Mouse (Mus musculus) layer of hippocampus, postnatal 36 days (tissue): ENCODE data around the gene Fam213a. TPM values are rescaled to one million over a fixed set of nuclear protein-coding genes. Genes with fewer than 3 reads are reported as not detected.
"Not testable (repeated sequence)": the region's sequence is repeated elsewhere in the genome, so short reads cannot be mapped to it uniquely, and the experiment has no call there.

Experiments used
- DNase-seq, 2 experiments: peaks; one replicate each; pipeline ENCODE4 v3.0.0; 2022
- total RNA-seq, 2 experiments: library from RNA; stranded (reverse); gene quantifications; 2 replicates each; pipeline ENCODE4 v1.2.3; 2021

Fam213a gene
- total RNA-seq = 100 to 1,000 TPM; 150 to 165 TPM

DNA sequence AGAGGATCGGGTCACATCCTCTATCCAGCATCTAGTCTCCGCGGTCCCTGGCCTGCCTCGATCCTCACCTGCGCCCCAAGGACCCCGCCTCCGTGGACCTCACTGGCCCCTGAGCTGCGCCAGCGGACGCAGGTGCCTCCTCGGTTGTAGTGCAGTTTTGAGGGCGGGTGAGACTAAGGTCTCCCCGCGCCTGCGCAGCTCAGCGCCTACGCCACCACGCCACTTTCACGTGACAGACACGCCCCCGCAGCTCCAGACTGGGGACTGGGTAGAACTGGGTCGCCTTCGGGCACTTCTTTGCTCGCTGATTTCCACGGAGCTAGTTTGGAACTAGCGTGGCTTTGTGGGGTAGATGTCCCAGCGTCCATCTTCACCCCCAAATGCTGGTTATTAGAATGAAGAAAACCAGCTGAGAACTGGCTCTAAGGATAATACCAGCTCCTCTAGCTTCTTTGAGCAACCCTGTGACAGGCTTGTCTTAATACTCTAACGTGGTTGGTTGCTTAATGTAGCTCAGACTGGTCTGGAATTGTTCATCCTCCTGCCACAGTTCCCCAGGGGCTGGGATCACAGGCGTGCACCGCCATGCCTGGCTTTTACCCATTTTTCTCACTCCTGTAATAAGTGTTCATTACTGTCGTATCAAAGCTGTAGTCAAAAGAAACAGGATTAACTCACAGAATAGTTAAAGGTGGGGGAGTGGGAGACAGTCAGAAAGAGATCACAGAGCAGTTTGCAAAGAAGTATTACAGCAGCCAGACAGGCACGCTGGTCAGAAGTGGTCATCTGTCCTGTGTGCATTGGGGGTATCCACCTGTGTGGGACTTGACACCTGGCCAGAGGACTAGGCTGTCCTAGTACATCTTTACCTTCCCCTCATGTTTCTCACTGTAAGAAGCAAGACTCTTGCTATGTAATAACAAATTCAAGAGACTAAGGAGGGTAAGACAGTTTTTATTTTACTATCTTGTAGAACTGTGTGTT is at the start of gene Fam213a:
Gene Fam213a, minus strand, starts transcription at position 159 of the 984 bp plus-strand sequence.
- DNase-seq = peak; percentile 92 to 94

DNA sequence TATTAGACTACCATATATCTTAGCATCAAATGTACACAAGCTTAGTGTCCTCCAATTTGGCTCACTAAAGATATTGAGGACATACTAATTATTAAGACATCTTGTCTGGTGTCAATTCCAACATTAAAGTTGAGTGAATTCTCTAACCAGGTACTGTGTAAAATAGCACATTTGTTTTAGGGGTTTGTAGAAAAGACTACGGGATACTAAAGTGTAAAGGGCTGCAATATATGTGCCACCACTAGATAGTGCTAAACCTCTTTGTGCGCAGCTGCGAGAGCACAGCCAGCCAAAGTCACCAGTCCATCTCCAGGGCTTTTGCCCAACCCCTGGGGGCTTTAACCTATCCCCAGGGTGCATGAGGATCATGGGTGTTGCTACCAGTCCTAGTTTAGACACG is 39.6 kb upstream of the Fam213a start:
- not testable (repeated sequence) for DNase-seq

DNA sequence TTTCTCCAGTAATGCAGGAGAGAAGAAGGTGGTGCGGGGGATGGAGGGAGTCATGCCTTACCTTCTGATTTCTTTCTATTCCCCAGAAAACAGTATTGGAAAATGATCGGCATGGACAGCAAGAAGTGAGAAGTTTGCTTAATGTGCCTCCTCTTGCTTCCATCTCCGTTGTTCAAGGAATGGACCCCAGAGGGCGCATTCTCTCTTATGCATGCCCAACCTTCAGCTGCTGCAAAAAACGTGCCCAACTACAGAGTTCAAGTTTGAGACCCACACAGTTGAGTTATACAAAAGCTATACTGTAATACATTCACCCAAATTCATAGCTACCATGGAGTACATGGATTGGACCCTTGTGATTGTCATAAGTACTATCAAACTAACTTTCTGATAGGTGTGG is 38.9 kb upstream of the Fam213a start:
- no peak for DNase-seq

DNA sequence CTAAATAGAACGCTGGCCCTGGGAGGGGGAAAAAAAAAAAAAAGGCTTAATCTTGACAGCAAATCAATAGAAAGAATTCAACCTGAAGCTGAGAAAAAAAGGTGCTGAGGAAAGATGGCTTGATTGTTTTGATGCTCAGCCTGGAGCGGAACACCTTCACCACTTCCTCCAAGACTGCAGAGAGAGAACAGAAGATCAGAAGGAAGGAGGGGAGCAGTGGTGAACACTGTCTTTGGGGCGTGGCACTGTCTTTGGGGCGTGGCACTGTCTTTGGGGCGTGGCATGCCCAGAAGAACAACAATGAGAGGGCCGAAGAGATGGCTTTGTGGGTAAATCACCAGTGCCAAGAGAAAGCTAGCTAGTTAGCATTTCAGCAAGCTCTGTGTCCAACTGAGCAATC is 36.9 kb upstream of the Fam213a start:
- no peak for DNase-seq

DNA sequence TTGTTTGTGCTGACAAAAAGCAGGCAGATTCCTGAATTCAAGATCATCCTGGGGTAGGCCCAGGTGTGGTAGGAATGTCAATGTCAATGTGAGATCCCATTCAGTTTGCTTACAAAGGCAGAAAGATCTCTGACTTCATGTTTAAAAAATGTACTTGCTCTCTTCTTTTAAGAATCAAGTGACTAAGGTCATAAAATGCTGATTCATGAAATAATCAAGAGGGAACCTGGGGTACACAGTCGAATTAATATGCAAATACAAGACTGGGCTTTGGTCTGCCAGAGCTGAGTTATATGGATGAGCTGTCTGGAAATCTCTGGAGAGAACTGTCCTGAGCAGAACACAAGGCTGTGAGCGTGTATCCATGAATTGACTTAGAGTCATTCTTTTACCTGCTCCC is 33.8 kb upstream of the Fam213a start:
- no peak for DNase-seq

DNA sequence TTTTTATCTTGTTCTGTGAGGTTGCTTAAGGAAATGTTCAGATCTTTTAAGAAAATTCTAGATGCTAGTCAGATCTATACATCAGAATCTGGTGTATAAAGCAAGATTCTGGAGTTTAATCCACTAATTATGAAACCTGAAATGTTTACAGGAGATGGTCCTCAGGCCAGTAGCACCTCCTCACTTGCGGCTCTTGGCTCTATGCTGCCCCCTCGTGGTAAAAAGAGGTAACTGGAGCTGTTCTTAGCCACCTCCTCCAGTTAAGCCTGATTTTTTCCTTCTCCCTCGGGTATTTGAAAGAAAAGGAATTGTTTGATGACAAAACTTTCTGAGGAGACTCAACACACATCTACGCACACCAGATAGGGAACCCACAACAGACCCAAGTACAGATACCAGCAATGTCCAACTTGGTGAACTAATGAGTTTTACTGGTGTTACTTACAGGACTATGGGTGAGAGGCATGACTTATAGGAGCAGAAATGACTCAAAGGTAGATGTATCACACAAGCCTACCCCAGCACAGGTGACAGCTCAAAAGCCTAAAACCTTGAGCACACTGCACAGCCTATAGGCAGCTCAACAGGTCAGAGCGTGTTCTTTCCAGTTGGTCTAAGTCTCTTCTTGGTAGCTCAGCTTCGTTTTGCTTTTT is 21.7 kb upstream of the Fam213a start:
- peak; percentile 43 to 49 for DNase-seq

DNA sequence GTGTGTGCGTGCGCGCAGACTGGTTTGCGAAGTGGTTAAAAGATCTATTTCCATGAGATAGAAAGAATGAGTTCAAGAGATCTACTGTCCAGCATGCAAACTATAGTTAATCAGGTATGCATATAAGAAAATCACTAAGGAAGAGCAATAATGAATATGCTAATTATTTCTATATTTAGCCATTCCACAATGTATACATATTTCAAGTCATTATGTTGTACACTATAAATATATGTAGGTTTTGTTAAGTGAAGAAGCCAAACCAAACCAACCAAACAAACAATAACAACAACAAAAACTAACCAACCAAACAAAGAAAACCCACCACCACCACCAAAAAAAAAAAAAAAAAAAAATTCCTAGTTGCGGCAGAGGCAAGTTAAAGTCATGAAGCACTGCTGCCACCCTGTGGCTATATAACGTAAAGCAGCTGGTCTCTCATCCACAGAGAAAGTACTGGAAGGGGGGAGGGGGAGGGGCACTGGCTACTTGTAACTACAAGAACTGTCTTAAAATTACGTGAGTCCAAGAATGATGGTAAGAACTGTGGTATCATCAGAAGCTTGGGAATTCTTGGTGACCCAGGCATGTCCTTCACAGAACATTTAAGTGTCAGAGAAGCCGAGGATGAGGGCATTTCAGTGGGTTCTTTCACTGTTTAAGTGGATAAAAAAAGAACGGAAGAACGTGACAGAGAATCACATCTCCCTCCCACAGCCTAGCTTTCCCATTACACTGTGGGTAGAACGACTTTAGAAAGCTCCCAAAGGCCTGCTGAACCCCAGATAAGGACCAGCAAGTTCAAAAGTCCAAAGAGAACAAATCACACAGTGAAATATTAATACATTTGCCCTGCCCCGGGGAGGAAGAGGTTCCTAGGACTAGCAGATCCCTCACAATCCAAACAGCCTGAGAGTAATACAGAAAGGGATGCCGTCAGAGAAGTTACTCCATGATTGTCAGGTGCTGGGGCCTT is 19.8 kb upstream of the Fam213a start:
- peak; percentile 37 to 59 for DNase-seq

DNA sequence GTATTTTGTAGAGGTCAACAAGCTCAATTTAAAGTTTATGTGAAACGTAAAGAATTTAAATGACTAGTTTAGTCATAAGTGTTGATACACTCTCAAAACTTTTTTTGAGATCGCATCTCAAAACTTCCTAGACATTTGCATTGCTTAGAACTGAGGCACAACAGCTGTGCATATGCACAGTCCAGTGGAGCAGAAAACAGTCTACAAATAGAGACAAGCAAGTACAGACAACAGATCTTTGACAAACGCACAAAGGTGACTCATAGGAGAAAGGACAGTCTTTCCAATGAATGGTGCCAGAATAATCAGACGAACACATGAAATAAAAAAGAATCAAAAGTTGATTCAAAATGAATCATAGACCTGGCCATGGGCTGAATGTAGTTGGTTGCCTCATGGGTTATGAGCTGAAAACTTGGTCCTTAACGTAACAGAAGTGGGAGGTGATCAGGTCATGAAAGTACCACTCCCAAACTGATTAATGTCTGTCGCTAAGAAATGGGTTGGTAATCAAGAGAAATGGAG is 17.5 kb upstream of the Fam213a start:
- no peak for DNase-seq

DNA sequence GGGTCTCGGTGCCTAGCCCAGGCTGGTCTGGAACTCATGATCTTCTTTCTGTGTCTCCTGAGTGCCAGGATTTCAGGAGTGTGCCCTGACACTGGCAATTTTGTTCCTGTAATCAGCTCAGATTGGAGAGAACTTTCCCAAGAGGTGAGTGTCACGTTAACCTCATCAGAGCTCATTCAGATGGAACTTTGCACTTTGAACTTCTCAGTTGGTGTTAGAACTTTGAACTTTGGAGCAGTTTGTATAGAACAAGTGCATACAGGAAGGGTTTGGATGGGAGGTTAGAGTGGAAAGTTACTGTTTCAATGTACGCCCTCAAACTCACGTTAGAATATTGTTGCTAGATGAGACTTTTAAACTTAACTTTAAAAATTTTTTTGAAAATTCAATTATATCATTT is 15.7 kb upstream of the Fam213a start:
- no peak for DNase-seq

DNA sequence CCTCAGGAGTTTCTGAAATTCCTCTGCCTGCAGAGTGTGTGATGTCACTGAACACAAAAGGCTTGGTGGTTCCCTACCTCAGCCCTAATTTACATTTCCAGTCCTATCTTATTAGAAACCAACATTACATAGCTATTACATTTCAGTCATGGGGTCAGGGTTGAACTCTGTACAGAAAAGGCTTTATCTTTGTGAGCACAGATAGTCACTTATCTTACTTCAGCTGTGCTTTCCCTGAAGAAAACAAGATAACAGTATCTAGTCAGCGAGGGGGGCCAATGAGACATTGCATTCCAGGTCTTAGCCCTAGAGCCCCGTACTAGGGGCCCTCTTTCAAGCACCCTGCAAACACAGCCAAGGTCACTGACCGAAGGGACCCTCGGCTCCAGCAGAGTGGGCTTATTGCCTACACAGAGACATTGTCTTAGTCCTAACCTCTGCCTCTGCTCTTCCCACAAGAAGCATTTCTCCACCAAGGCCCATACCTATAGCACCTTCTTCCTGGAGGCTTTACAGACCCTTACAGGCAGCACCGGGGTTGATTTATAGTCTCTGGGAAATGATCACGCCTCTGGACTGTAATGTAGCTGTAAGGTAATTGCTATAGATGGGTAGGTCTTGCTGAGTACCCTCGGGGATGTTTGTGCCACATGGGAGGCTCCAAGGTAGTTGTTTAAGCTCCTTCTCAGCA is 12.2 kb upstream of the Fam213a start:
- DNase-seq = no peak

DNA sequence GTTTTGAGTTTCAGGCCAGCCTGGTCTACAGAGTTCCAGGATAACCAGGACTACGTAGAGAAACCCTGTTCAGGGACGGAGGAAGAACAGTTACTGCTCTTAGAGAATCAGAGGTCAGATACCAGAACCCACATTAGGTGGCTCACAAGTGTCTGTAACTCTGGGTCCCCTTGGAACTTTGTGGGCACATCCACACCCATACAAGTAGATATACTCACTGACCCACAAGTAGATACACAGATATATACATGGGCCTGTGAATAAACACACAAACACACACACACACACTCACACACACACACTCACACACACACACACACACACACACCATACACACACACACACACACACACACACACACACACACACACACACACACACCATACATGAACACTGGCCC is 11.5 kb upstream of the Fam213a start:
- DNase-seq = no peak

DNA sequence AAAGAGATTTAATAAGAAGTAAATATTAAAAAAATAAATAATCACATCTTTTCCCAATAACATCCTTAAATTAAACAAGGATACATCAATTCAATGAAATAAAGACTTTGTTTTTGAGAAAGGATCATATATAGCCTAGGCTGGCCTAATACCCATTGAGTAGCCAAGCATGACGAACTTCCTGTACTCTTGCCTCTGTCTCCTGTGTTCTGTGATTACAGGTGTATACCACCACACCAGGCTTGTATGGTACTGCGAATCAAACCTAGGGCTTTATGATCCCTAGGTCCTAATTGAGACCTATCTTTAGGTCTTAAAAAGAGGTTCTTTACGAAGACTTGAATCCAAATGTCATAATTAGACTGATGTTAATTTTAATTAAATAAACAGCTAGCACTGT is 7.7 kb upstream of the Fam213a start:
- DNase-seq = no peak

DNA sequence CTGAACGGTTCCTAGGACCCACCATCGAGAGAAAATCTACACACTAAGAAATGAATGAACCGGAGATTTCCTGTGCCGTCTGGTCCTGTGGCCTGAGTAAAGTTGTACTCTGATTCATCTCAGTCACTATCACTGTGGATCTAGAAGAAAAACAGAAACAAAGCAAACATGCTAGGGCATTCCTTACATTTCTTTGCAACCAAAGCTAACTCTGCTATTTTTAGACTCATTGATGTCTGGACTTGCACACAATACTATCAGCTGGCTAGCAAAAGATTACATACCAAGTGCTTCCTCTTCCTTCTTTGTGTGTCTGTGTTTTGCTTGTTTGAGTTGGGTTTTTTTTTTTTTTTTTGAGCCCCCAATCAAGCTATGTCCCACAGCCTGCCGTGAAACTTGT is 3.9 kb upstream of the Fam213a start:
- DNase-seq = no peak

DNA sequence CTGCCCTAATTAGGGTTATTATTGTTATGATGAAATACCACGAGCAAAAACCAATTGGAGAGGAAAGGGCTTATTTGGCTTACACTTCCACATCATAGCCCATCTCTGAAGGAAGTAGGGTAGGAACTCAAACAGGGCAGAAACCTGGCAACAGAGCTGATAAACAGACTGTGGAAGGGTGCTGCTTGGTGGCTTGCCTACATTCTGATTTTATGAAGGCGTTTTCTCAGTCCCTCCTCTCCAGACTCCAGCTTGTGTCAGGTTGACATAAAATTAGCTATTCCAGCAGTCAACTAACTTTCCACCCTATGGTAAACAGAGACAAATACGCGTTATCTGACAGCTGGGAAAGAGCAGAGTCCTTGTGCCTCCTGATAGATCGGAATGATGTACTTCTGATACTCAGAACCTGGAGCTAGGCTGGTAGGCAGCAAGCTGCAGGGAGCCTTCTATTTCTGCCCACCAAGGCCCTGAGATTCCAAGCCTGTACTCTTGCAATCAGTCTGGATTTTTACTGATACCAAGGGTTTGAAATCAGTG is 1.2 kb upstream of the Fam213a start:
- no peak for DNase-seq

DNA sequence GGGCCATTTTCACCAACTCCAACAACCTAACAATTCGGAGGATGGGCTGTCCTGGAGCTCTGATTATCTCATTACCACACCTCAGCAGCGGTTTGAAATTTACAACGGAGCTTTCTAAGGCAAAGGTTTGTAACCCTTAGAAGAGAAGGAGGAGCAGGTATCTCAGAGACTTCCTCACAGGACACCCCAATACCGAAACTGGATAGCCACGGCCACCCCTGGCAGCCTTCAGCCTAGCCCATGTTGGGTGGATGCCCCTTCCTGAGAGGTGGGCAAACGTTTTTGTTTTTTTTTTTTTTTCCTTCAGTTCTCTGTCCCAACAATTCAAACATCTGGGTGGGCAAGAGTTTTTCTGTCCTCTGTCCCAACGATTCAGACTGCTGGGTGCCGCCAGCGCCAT is 445 bp downstream of the Fam213a start:
- no peak for DNase-seq

DNA sequence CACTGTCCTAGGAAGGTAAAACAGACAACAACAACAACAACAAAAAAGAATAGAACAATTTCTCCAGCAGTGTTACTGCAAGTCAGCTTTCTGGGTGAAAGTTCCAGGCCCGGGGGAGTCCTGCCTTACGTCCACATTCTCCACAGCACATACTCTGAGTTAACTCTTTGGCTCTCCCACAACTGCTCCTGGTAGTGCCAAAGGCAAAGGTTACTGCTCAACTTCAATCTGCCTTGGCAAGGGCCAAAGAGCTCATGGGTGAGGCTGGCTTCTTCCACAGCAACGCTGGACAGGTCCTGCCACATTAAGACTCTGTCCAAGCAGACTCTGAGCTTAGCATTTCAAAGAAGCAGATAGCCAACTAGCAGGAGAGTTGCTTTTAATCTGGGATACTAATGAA is 1.7 kb downstream of the Fam213a start:
- no peak for DNase-seq

DNA sequence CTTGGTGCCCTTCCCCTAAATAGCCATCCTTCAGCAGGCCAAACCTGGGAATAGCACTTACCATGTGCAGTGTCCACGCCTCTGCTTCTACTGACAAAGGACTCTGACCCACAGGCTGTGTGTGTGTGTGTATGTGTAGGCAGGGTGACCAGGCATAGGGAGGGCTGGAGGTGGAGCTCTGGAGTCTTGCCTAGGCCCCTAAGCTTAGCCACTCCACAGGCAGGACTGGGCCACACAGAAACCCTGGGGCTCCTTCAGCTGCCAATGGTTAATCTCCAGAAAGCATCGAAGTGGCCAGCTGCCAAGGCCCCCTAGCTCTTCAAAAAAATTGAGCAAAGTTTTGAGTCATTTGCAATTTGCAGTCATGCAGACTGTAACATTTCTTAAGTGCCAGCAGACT is 5.5 kb downstream of the Fam213a start:
- no peak for DNase-seq

DNA sequence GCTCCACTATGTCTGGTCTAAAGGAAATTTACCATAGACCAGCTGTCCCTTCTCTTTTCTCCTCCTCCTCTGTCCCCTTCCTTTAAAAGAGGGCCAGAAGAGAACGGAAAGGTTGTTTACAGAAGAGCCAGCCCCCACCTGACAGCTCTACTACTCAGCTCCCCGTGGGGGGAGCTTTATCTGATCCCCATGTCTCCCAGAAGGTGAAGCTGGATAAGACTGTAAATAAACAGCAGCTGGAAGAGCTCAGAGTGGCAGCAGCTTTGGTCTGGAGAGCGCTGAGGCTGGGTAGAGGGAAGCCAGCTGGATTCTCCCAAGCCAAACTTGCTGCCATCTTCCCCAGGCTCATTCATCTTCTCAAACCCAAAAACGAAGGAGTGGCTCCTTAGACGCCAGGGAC is 5.9 kb downstream of the Fam213a start:
- DNase-seq = no peak

DNA sequence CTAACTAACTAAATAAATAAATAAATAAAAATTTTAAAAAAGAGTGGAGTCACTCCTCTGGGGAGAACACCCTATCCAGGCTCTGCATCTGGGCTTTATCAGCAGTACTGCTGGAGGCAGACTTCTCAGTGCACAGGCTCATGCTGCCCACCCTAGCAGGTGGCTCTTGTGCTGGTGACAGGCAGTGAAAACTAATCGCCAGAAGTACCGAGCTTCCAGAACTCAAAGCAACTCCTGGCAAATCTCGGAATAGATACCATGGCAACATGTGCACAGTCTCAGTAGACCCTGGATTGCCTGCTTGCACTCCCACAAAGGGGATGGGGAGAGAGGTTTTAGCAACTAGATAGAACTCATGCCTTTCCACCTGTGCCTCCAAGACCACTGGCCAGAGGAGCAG is 6.7 kb downstream of the Fam213a start:
- peak in 1 of 2 experiments; percentile 51 for DNase-seq

DNA sequence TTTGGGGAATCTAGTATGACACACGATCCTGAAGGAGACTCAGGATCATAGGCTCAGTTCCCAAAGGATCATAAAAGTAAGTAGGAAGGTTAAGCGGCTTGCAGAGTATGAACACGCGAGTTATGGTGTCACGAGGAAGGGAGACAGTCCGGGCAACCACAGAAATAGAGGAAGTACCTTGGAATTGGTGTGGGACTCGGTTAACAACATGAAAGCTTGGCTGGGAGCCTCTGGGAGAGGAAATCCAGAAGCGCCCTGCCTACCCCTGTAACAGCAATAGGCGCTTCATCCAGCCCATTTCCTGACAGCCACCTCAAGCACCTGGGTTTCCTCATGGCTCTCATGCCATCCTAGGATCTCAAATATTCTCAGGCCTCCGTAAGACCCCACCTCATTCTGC is 7.3 kb downstream of the Fam213a start:
- no peak for DNase-seq

DNA sequence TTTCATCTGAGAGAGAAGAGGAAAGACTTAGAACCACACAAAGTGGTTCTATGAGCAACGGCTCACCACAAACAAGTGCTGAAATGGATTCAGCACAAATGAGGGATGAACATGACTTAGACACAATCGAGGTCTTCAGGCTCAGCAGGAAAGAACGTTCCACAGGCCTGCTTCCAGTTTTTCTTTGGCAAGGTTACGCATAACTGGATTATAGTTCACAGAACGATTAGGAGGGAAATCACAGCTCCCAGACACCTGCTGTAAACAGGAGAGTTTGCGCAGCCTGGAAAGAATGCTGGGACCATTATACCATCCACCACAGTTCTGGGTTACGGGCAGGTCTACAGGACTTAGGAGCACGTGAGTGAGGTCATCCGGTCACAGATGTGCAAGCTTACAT is 7.9 kb downstream of the Fam213a start:
- DNase-seq = no peak
